7 mouse cellular contexts compared by ENCODE assay signal in the genomic region with DNA sequence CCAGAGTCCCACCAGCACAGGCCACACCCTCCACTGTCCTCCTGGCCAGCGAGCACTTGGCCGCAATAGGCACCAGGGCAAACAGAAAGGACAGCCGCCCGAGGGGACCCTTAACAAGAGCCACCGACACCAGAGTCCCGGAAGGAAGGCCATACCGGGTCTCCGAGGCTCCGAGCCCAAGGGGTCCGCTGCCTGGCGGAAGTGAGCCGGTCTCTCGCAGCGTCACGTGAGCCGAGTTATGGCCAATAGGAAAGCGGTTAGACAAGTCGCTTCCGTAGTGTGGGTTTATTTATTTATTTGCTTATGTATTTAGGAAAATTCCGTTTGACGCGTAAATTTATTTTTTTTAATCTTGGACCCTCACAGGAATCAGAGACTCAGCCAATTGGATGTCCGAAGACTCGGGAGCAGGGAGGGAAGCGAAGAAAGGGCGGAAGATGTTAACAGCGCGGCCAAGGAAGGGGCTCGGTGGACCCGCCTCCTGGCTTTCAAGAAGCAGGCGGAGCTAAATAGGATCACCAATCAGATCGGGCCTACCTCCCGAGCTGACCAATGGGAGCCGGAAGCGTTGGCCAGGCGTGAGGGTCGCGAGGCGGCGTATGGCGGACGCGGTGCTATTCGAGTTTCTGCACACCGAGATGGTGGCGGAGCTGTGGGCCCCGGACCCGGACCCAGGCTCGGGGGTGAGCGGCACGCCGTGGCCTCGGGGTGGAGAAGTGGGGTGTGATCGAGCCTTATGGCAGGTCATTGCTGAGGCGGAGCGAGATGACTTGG. TPM values are rescaled to one million over a fixed set of nuclear protein-coding genes. Genes with fewer than 3 reads are reported as not detected.
DNase-seq lines count a peak whose midpoint lies in the region; ATAC-seq lines count a peak whose summit lies in the region.

TSS of gene Bloc1s3 (minus strand) at position 218 of the 774 bp plus-strand sequence.
TSS of gene Trappc6a (plus strand) at position 246 of the 774 bp plus-strand sequence.

- H3K9ac ChIP-seq in intestine, embryonic 15.5 days: peak within 1 kb of the TSS; percentile 90

- peak within 1 kb of the TSS; percentile 59 for H3K27ac ChIP-seq in intestine, embryonic 15.5 days
- peak within 1 kb of the TSS; percentile 95 for H3K27ac ChIP-seq in midbrain, embryonic 10.5 days (replicated peaks)

- no peaks in the 10 kb centered on the region for H3K36me3 ChIP-seq in intestine, embryonic 15.5 days
- peaks cover 6% of the 10 kb centered on the region; the same call in 1 of the 2 replicates for H3K36me3 ChIP-seq in midbrain, embryonic 10.5 days

- intact Hi-C loops in gastrocnemius, postnatal 36 days (cut with DNase I): loop anchor here (5.0 kb wide), 1 partner anchor 64 kb away; no protein-coding TSS in a partner anchor
- intact Hi-C loops in left cerebral cortex, postnatal 25 days (cut with DNase I): loop anchor here (2.0 kb wide), 1 partner anchor 52 kb away; no protein-coding TSS in a partner anchor

- peak within 1 kb of the TSS; percentile 89 for H3K4me3 ChIP-seq in intestine, embryonic 15.5 days (replicated peaks)
- H3K4me3 ChIP-seq in midbrain, embryonic 10.5 days: peak within 1 kb of the TSS; percentile 87

- peak within 1 kb of the TSS; percentile 97 for H3K4me2 ChIP-seq in intestine, embryonic 15.5 days (replicated peaks)

- peak; percentile 95 for DNase-seq in adrenal gland, adult 2 months
- peak; percentile 89 for DNase-seq in embryo, embryonic 11.5 days (ENCODE audit: low read depth, low spot score)
- peak; percentile 88 to 90 for DNase-seq in gastrocnemius, postnatal 36 days
- DNase-seq in left cerebral cortex, postnatal 25 days (ENCODE audit: low spot score in 2 of 2): peak; percentile 96 to 97
- DNase-seq in midbrain, embryonic 10.5 days (ENCODE audit: low spot score): peak; percentile 94
- DNase-seq in right cerebral cortex, postnatal 4 days: peak; percentile 88

- peaks cover 17% of the 10 kb centered on the region for H3K4me1 ChIP-seq in intestine, embryonic 15.5 days (replicated peaks)
- peaks cover 39% of the 10 kb centered on the region for H3K4me1 ChIP-seq in midbrain, embryonic 10.5 days

- WGBS in intestine, embryonic 15.5 days: under 1% methylated on average over 56 of the region's 56 CpGs
- WGBS in midbrain, embryonic 10.5 days: under 1% methylated on average over 56 of the region's 56 CpGs

- no peaks in the 10 kb centered on the region for H3K9me3 ChIP-seq in intestine, embryonic 15.5 days
- no peaks in the 10 kb centered on the region for H3K9me3 ChIP-seq in midbrain, embryonic 10.5 days (replicated peaks)

- H3K27me3 ChIP-seq in intestine, embryonic 15.5 days (replicated peaks): no peaks in the 10 kb centered on the region
- no peaks in the 10 kb centered on the region for H3K27me3 ChIP-seq in midbrain, embryonic 10.5 days (ENCODE audit: low read depth, poor library complexity, severe bottlenecking)

- ATAC-seq in intestine, embryonic 15.5 days: peak; percentile 97

RNA-seq across cellular contexts. Expression of gene Bloc1s3, which starts in this region (rescaled TPM):
- 10 to 100 TPM in 1 of 2 experiments, 1 to 10 TPM in 1; 9.8 to 13.2 TPM for total RNA-seq in adrenal gland, adult 2 months (2021)
- 31.9 and 37.2 TPM in 2 replicates for polyA plus RNA-seq in adrenal gland, adult 2 months (2012; rRNA removed)
- 1 to 10 TPM; 1.5 to 1.7 TPM for total RNA-seq in gastrocnemius, postnatal 36 days (2021)
- polyA plus RNA-seq in intestine, embryonic 15.5 days (2015; fragmentation: Nextera tagmentation; extraction: Ambion mirVana): 1.9 and 2.2 TPM in 2 replicates
- 1 to 10 TPM; 6.7 to 7.4 TPM for total RNA-seq in left cerebral cortex, postnatal 25 days (2021)
- 2.3 and 2.4 TPM in 2 replicates for polyA plus RNA-seq in midbrain, embryonic 10.5 days (2016; fragmentation: Nextera tagmentation; extraction: Ambion mirVana)

RNA-seq across cellular contexts. Expression of gene Trappc6a, which starts in this region (rescaled TPM):
- total RNA-seq in adrenal gland, adult 2 months (2021): 10 to 100 TPM; 70.2 to 81.4 TPM
- polyA plus RNA-seq in adrenal gland, adult 2 months (2012; rRNA removed): 253 and 254 TPM in 2 replicates
- total RNA-seq in gastrocnemius, postnatal 36 days (2021): 1 to 10 TPM; 6.4 to 8.8 TPM
- 124 and 137 TPM in 2 replicates for polyA plus RNA-seq in intestine, embryonic 15.5 days (2015; fragmentation: Nextera tagmentation; extraction: Ambion mirVana)
- 10 to 100 TPM; 18.4 to 18.8 TPM for total RNA-seq in left cerebral cortex, postnatal 25 days (2021)
- polyA plus RNA-seq in midbrain, embryonic 10.5 days (2016; fragmentation: Nextera tagmentation; extraction: Ambion mirVana): 65.2 and 68.2 TPM in 2 replicates

Comparison
In these comparisons a context has a peak if more than half of its experiments do, and no peak if none do; other contexts are left out.
1. Peak in every context shown above with its lines: DNase-seq, ATAC-seq, H3K4me3 ChIP-seq and H3K27ac ChIP-seq.